Mouse (Mus musculus) cerebral cortex, adult 2 months (tissue): ENCODE results near the gene C1ql4.

Source experiments
- WGBS: fragments of 180-500 bp; shearing (Covaris S2); methylation state at CpG from one replicate; pipeline ENCODE4 v1.1.7; 2018; 5-methylcytosine and 5-hydroxymethylcytosine counted together

The C1ql4 gene

GRCm38 (mm10) chr15:99087253-99088075 lies at the start of gene C1ql4:
Gene C1ql4, minus strand, starts transcription at chr15:99087817.
- 10% methylated on average over 60 of the region's 60 CpGs for WGBS

GRCm38 (mm10) chr15:99129956-99130910 lies 42.6 kb upstream of the C1ql4 start:
- WGBS = 77% methylated on average over 22 of the region's 22 CpGs

- WGBS = 81% methylated on average over 11 of the region's 11 CpGs
Observed at GRCm38 (mm10) chr15:99129441-99129840, 41.8 kb upstream of the C1ql4 start.

GRCm38 (mm10) chr15:99127851-99128522 lies 40.4 kb upstream of the C1ql4 start:
- 67% methylated on average over 6 of the region's 6 CpGs for WGBS

- WGBS = 2% methylated on average over 34 of the region's 35 CpGs
Observed at GRCm38 (mm10) chr15:99126816-99127365, 39.3 kb upstream of the C1ql4 start.

- WGBS = under 1% methylated on average over 115 of the region's 115 CpGs
Observed at GRCm38 (mm10) chr15:99126081-99126815, 38.6 kb upstream of the C1ql4 start.

- 3% methylated on average over 12 of the region's 12 CpGs for WGBS
Observed at GRCm38 (mm10) chr15:99125711-99126080, 38.1 kb upstream of the C1ql4 start, which contains the start of gene Spats2. Gene Spats2, plus strand, starts transcription at chr15:99125916.

GRCm38 (mm10) chr15:99122642-99123041 lies 35.0 kb upstream of the C1ql4 start:
- 86% methylated on average over 2 of the region's 2 CpGs for WGBS

- 32% methylated on average over 11 of the region's 11 CpGs for WGBS
Observed at GRCm38 (mm10) chr15:99120814-99121213, 33.2 kb upstream of the C1ql4 start.

- WGBS = 68% methylated on average over 11 of the region's 11 CpGs
Observed at GRCm38 (mm10) chr15:99116539-99116938, 28.9 kb upstream of the C1ql4 start.

GRCm38 (mm10) chr15:99115065-99115423 lies 27.4 kb upstream of the C1ql4 start:
- 93% methylated on average over 7 of the region's 7 CpGs for WGBS

GRCm38 (mm10) chr15:99114312-99115064 lies 26.9 kb upstream of the C1ql4 start:
- 61% methylated on average over 14 of the region's 14 CpGs for WGBS

GRCm38 (mm10) chr15:99113396-99113975 lies 25.9 kb upstream of the C1ql4 start:
- WGBS = 12% methylated on average over 9 of the region's 9 CpGs

- WGBS = 74% methylated on average over 11 of the region's 11 CpGs
Observed at GRCm38 (mm10) chr15:99112843-99113395, 25.3 kb upstream of the C1ql4 start.

GRCm38 (mm10) chr15:99111809-99112208 lies 24.2 kb upstream of the C1ql4 start:
- WGBS = 83% methylated on average over 4 of the region's 4 CpGs

- 95% methylated on average over 3 of the region's 3 CpGs for WGBS
Observed at GRCm38 (mm10) chr15:99111139-99111538, 23.5 kb upstream of the C1ql4 start.

GRCm38 (mm10) chr15:99107866-99108265 lies 20.2 kb upstream of the C1ql4 start:
- 92% methylated on average over 3 of the region's 3 CpGs for WGBS

- WGBS = 81% methylated on average over 7 of the region's 7 CpGs
Observed at GRCm38 (mm10) chr15:99105238-99105637, 17.6 kb upstream of the C1ql4 start.

GRCm38 (mm10) chr15:99099984-99100383 lies 12.4 kb upstream of the C1ql4 start:
- WGBS = 63% methylated on average over 3 of the region's 3 CpGs
